Comparison of ENCODE assay signal across 9 mouse cellular contexts in genomic region chr4:71291741-71292149, GRCm38 (mm10).
DNase-seq lines count a peak whose midpoint lies in the region; ATAC-seq and TF ChIP-seq lines count a peak whose summit lies in the region.
"Had no signal": no experiment of that assay in that cellular context is flagged by ENCODE, and none has a peak within 500 bp of the region (broad histone marks: within the 10 kb centered on the region; RNA-seq: fewer than 3 reads in every experiment).

No protein-coding gene starts in this region.

- peak; percentile 95 for DNase-seq in heart, adult 11 months
- DNase-seq in heart, embryonic 10.5 days (ENCODE audit: low spot score) = no peak
- DNase-seq in spleen, adult 12 weeks (ENCODE audit: low spot score) = peak; percentile 40
- no peak for DNase-seq in frontal cortex, postnatal 10 days (ENCODE audit: low spot score in 2 of 2)

- ATAC-seq in liver, embryonic 15.5 days (ENCODE audit: insufficient read depth) = peak; percentile 60; the same call in 1 of the 2 replicates
- ATAC-seq in hindbrain, embryonic 12.5 days (ENCODE audit: low FRiP score) = no peak
- ATAC-seq in frontal cortex, adult (ENCODE audit: low TSS enrichment) = no peak

- TF ChIP-seq POLR2A in bone marrow, adult 2 months (IDR thresholded peaks at IDR 0.05; ENCODE audit: borderline replicate concordance, control insufficient read depth, low read depth, low read length) = no peak

- no peaks in the 10 kb centered on the region for H3K36me3 ChIP-seq in heart, embryonic 10.5 days
- no peaks in the 10 kb centered on the region for H3K36me3 ChIP-seq in liver, embryonic 15.5 days (replicated peaks)
- H3K36me3 ChIP-seq in hindbrain, embryonic 12.5 days = no peaks in the 10 kb centered on the region
- H3K36me3 ChIP-seq: midbrain, embryonic 12.5 days had no signal

- no peak for TF ChIP-seq CTCF in bone marrow, adult 2 months (IDR thresholded peaks at IDR 0.05; ENCODE audit: control insufficient read depth, insufficient read depth, low read length)

- peak overlapping the region; percentile 46 for H3K4me2 ChIP-seq in liver, embryonic 15.5 days
- no peak overlapping the region for H3K4me2 ChIP-seq in hindbrain, embryonic 12.5 days (replicated peaks)
- H3K4me2 ChIP-seq: midbrain, embryonic 12.5 days had no signal

- no peak overlapping the region for H3K27ac ChIP-seq in heart, embryonic 10.5 days
- H3K27ac ChIP-seq in bone marrow, adult 2 months (ENCODE audit: control insufficient read depth, insufficient read depth, low read depth, low read length, poor library complexity) = peak overlapping the region; percentile 50
- H3K27ac ChIP-seq in liver, embryonic 15.5 days (replicated peaks) = no peak overlapping the region
- H3K27ac ChIP-seq in hindbrain, embryonic 12.5 days = no peak overlapping the region
- H3K27ac ChIP-seq: midbrain, embryonic 12.5 days had no signal

- no peak overlapping the region for H3K9ac ChIP-seq in liver, embryonic 15.5 days
- no peak overlapping the region for H3K9ac ChIP-seq in hindbrain, embryonic 12.5 days
- H3K9ac ChIP-seq: midbrain, embryonic 12.5 days had no signal

- no peaks in the 10 kb centered on the region for H3K27me3 ChIP-seq in heart, embryonic 10.5 days (ENCODE audit: insufficient read depth, poor library complexity, severe bottlenecking)
- H3K27me3 ChIP-seq in liver, embryonic 15.5 days = no peaks in the 10 kb centered on the region
- no peaks in the 10 kb centered on the region for H3K27me3 ChIP-seq in hindbrain, embryonic 12.5 days
- H3K27me3 ChIP-seq: midbrain, embryonic 12.5 days had no signal

- WGBS in heart, embryonic 10.5 days = 84% methylated on average over 10 of the region's 10 CpGs
- 2% methylated on average over 10 of the region's 10 CpGs for WGBS in bone marrow, adult 2 months
- WGBS in liver, embryonic 15.5 days (ENCODE audit: insufficient replicate concordance) = 19% methylated on average over 10 of the region's 10 CpGs
- WGBS in hindbrain, embryonic 12.5 days = 86% methylated on average over 10 of the region's 10 CpGs

- no peaks in the 10 kb centered on the region for H3K4me1 ChIP-seq in heart, embryonic 10.5 days
- H3K4me1 ChIP-seq in bone marrow, adult 2 months (ENCODE audit: control insufficient read depth, insufficient read depth, low read length) = no peaks in the 10 kb centered on the region; the same call in 1 of the 2 replicates
- H3K4me1 ChIP-seq in liver, embryonic 15.5 days (replicated peaks) = no peaks in the 10 kb centered on the region
- no peaks in the 10 kb centered on the region for H3K4me1 ChIP-seq in hindbrain, embryonic 12.5 days
- H3K4me1 ChIP-seq: midbrain, embryonic 12.5 days had no signal

- peaks cover 9% of the 10 kb centered on the region for H3K9me3 ChIP-seq in heart, embryonic 10.5 days
- H3K9me3 ChIP-seq in liver, embryonic 15.5 days (replicated peaks) = 0 out of 2 replicates have a peak, but pooled peaks cover 3% of the 10 kb centered on the region
- H3K9me3 ChIP-seq in hindbrain, embryonic 12.5 days (replicated peaks) = peaks cover 24% of the 10 kb centered on the region

- H3K4me3 ChIP-seq in heart, embryonic 10.5 days = no peak overlapping the region
- peak overlapping the region; percentile 62 for H3K4me3 ChIP-seq in bone marrow, adult 2 months (replicated peaks; ENCODE audit: control insufficient read depth, low read depth, low read length)
- peak overlapping the region; percentile 45 for H3K4me3 ChIP-seq in liver, embryonic 15.5 days (replicated peaks)
- H3K4me3 ChIP-seq in hindbrain, embryonic 12.5 days = no peak overlapping the region
- H3K4me3 ChIP-seq: midbrain, embryonic 12.5 days had no signal

Comparison
In these comparisons a context has a peak if more than half of its experiments do, and no peak if none do; other contexts are left out.
1. DNase-seq: peak in heart, adult 11 months (single experiment) and spleen, adult 12 weeks (single experiment); none in heart, embryonic 10.5 days (single experiment) and frontal cortex, postnatal 10 days (0 of 2).
2. H3K4me3 ChIP-seq: peak in bone marrow, adult 2 months (single experiment) and liver, embryonic 15.5 days (single experiment); none in heart, embryonic 10.5 days (single experiment) and hindbrain, embryonic 12.5 days (single experiment).